Mouse (Mus musculus) limb, embryonic 13.5 days (tissue): ENCODE data around the gene Tesk2. TPM values are rescaled to one million over a fixed set of nuclear protein-coding genes. Genes with fewer than 3 reads are reported as not detected.
"Not testable (repeated sequence)": the region's sequence is repeated elsewhere in the genome, so short reads cannot be mapped to it uniquely, and the experiment has no call there.

ENCODE experiments used
- ATAC-seq: fragments of 200-750 bp; cut with Nextera tagmentation; 2 replicates; pipeline ENCODE4 v1.8.0; 2017; ENCODE audit warnings: low read depth, moderate number of reproducible peaks, moderate TSS enrichment; ENCODE audit not compliant: low FRiP score
- H3K27ac ChIP-seq: fragments of 300-500 bp; sonication (generic); 2 replicates; pipeline ENCODE4 v1.5.1; 2015; ENCODE audit warnings: inconsistent platforms, mild to moderate bottlenecking, moderate library complexity
- H3K27me3 ChIP-seq: fragments of 300-500 bp; sonication (generic); 2 replicates; pipeline ENCODE4 v1.6.1; 2015; ENCODE audit warnings: mild to moderate bottlenecking, inconsistent platforms
- H3K36me3 ChIP-seq: fragments of 300-500 bp; sonication (generic); 2 replicates; pipeline ENCODE4 v1.6.1; 2015; ENCODE audit warnings: inconsistent platforms, mild to moderate bottlenecking, moderate library complexity
- H3K4me1 ChIP-seq: fragments of 300-500 bp; sonication (generic); 2 replicates; pipeline ENCODE4 v1.6.1; 2015; ENCODE audit warnings: inconsistent platforms
- H3K4me2 ChIP-seq: fragments of 300-500 bp; sonication (generic); replicated peaks from 2 replicates; pipeline ENCODE4 v1.6.1; 2015; ENCODE audit warnings: inconsistent platforms, mild to moderate bottlenecking, moderate library complexity
- H3K4me3 ChIP-seq: fragments of 300-500 bp; sonication (generic); 2 replicates; pipeline ENCODE4 v1.5.1; 2015; ENCODE audit warnings: moderate library complexity, mild to moderate bottlenecking, inconsistent platforms
- H3K9ac ChIP-seq: fragments of 300-500 bp; sonication (generic); 2 replicates; pipeline ENCODE4 v1.6.1; 2015; ENCODE audit warnings: mild to moderate bottlenecking, inconsistent platforms
- H3K9me3 ChIP-seq: fragments of 300-500 bp; sonication (generic); 2 replicates; pipeline ENCODE4 v1.6.1; 2016; ENCODE audit warnings: inconsistent platforms
- WGBS: fragments of 180-500 bp; shearing (Covaris S2); methylation state at CpG from one replicate; pipeline ENCODE4 v1.1.7; 2015; 5-methylcytosine and 5-hydroxymethylcytosine counted together
- polyA plus RNA-seq: library from polyadenylated mRNA; unstranded; fragments of >200 nt; fragmentation: Nextera tagmentation; extraction: Ambion mirVana; gene quantifications from 2 replicates; pipeline ENCODE4 v1.2.1, GENCODE M21; 2015

The Tesk2 gene
- 10.9 and 11.4 TPM in 2 replicates for polyA plus RNA-seq

DNA sequence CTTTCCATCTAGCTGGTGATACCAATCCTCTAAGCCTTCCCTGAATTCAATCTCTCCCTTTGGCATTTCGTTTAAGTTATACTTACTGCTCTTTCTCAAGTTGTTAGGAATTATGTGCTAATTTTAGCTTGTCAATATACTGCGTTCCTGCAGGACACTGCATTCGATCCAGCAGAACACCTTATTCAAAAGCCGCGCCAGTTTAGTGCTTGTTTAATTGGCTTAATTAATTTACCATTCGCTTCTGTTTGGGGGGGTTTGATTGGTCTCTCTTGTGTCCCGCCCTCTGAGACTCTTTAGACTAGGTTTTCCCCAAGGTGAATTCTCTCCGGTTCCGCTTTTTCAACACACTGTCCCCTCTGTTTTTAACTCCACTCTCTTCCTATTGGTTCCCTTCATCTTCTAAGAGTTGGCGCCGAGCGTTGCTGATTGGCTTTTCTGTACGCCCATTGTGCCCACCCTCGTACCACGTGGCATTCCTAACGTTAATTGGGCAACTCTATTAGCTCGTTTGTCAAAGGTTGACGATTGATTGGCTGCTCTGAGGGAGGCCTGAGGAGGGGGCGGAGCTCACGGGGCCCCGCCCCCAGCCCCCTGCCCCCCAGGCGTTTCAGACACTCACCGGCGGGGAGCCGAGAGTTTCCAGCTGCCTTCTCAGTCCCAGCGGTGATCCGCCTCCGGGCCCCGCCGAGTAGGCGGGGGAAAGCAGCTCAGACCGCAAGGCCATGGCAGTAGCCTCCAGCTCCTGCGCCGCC lies at the start of gene Tesk2:
Tesk2 (plus strand) TSS at position 606 of the 755 bp plus-strand sequence.
- H3K4me1 ChIP-seq = peaks cover 16% of the 10 kb centered on the region
- no peaks in the 10 kb centered on the region for H3K9me3 ChIP-seq
- no peaks in the 10 kb centered on the region for H3K27me3 ChIP-seq
- WGBS = under 1% methylated on average over 34 of the region's 34 CpGs
- peak within 1 kb of the TSS; percentile 63 for H3K4me3 ChIP-seq
- ATAC-seq = peak; percentile 95
- peak within 1 kb of the TSS; percentile 81 for H3K4me2 ChIP-seq
- H3K36me3 ChIP-seq = peaks cover 5% of the 10 kb centered on the region; the same call in 1 of the 2 replicates
- H3K27ac ChIP-seq = peak within 1 kb of the TSS; percentile 72
- H3K9ac ChIP-seq = peak within 1 kb of the TSS; percentile 80

DNA sequence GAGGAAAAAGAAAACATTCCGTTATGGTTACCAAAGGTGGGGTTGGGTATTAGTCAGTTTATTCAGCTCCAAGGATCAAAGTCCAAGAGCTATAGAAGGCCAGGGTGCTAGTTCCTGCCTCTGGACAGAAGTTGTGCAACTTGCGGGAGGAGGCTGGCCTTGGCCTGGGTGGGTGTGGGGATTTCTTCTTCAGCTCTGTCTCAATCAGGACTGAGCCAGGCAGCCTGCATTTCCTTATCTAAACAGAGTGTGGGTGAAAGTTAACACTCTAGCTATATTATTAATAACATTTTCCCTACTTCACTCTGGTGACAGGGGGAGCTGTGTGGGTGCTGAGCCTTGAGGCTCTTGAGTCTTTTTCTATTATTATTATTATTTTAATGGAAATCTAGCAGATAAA lies 48.0 kb upstream of the Tesk2 start:
- whole genome bisulfite sequencing = 78% methylated on average over 2 of the region's 2 CpGs
- H3K36me3 ChIP-seq = no peaks in the 10 kb centered on the region
- H3K4me2 ChIP-seq = no peak overlapping the region
- ATAC-seq = no peak
- H3K9me3 ChIP-seq = no peaks in the 10 kb centered on the region
- H3K4me3 ChIP-seq = no peak overlapping the region
- H3K27me3 ChIP-seq = no peaks in the 10 kb centered on the region
- no peaks in the 10 kb centered on the region for H3K4me1 ChIP-seq
- H3K9ac ChIP-seq = no peak overlapping the region
- H3K27ac ChIP-seq = no peak overlapping the region

- H3K4me1 ChIP-seq, H3K36me3 ChIP-seq, H3K27ac ChIP-seq, H3K9ac ChIP-seq, ATAC-seq, H3K4me3 ChIP-seq, H3K4me2 ChIP-seq, H3K27me3 ChIP-seq, H3K9me3 ChIP-seq: not testable (repeated sequence)
- 88% methylated on average over 6 of the region's 6 CpGs for WGBS
Observed at GRCm38 (mm10) chr4:116674761-116675160, 46.0 kb upstream of the Tesk2 start.

DNA sequence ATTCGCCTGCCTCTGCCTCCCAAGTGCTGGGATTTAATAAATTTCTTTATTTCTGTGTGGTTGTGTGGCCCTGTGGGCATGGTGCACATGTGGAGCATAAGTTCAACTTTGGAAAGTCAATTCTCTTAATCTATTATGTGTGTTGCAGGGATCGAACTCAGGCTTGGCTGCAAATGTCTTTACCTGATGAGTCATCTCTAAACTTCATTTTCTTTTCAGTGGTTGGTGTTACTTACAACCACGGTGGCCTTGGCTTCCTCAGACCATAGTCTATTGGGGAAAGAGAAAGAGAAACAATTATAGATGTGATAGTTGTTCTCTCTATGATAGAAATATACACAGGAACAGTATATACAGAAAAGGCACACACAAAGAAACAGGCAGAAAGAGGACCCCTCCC lies 44.7 kb upstream of the Tesk2 start:
- Histone ChIP-seq H3K9ac (no peak overlapping the region), H3K27ac (no peak overlapping the region), H3K4me3 (no peak overlapping the region), H3K4me1 (no peaks in the 10 kb centered on the region), H3K9me3 (no peaks in the 10 kb centered on the region), H3K27me3 (no peaks in the 10 kb centered on the region), H3K4me2 (no peak overlapping the region), H3K36me3 (no peaks in the 10 kb centered on the region)
- ATAC-seq = no peak
- 84% methylated on average over 3 of the region's 3 CpGs for WGBS

DNA sequence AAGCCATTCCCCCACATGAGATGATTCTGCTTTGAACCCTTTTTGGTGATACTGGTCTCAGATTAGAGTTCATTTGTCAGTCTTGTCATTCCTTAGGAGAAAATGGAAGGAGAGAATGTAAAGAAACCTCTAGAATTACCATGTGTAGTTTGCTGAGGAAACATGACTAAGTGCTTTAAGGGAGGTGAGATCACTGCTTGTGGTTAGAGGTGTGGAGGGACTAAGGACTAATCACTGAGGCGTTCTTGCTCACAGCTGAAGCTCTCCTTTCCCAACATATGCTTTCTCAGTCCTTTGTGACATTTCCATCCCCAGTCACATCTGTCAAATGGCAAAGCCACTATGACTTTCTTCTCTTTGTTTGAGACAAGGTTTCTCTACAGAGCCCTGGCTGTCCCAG lies 42.9 kb upstream of the Tesk2 start:
- ATAC-seq = no peak
- WGBS = 76% methylated on average over 1 of the region's 1 CpGs
- no peaks in the 10 kb centered on the region for H3K36me3 ChIP-seq
- H3K27ac ChIP-seq = no peak overlapping the region
- H3K4me2 ChIP-seq = no peak overlapping the region
- no peaks in the 10 kb centered on the region for H3K27me3 ChIP-seq
- H3K4me3 ChIP-seq = no peak overlapping the region
- no peaks in the 10 kb centered on the region for H3K4me1 ChIP-seq
- no peaks in the 10 kb centered on the region for H3K9me3 ChIP-seq
- H3K9ac ChIP-seq = no peak overlapping the region

DNA sequence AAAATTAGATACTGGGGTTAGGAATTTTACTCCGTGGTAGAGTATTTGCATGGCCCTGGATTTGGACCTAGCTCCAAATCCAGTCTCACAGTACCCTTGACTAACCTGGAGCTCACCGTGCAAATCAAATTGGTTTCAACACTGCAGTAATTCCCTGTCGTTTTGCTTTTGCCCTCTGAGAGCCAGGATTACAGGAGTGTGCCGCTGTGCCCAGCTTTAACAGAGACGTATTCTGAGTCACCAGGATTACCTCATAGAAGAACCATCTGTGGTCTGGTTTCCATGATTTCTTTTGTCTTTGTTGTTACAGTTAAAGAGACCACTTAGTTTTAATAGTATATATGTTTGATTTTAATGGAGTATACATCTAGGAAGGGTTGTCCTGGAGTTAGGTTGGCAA lies 41.6 kb upstream of the Tesk2 start:
- H3K9ac ChIP-seq = no peak overlapping the region
- 63% methylated on average over 5 of the region's 5 CpGs for WGBS

DNA sequence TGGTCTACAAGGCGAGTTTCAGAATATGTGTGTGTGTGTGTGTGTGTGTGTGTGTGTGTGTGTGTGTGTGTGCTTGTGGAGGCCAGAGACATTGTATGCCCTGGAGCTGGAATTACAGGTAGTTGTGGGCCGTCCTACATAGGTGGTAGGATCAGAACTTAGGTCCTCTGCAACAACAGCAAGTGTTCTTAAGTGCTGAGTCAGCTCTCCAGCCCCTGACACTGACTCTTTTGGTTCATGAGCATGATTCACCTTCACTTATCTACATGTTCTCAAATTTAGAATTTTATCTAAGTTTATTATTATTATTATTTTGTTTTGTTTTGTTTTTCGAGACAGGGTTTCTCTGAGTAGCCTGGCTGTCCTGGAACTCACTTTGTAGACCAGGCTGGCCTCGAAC lies 40.2 kb upstream of the Tesk2 start:
- H3K4me2 ChIP-seq, H3K27ac ChIP-seq, H3K36me3 ChIP-seq, H3K9me3 ChIP-seq, H3K27me3 ChIP-seq, H3K4me3 ChIP-seq, H3K9ac ChIP-seq, H3K4me1 ChIP-seq, ATAC-seq: not testable (repeated sequence)
- 85% methylated on average over 4 of the region's 4 CpGs for WGBS

More for the DNA sequence above, 41.6 kb upstream of the Tesk2 start:
- no peak for ATAC-seq
- Histone ChIP-seq H3K4me1 (no peaks in the 10 kb centered on the region), H3K27me3 (no peaks in the 10 kb centered on the region), H3K36me3 (no peaks in the 10 kb centered on the region), H3K4me2 (no peak overlapping the region), H3K4me3 (no peak overlapping the region), H3K9me3 (no peaks in the 10 kb centered on the region), H3K27ac (no peak overlapping the region)

DNA sequence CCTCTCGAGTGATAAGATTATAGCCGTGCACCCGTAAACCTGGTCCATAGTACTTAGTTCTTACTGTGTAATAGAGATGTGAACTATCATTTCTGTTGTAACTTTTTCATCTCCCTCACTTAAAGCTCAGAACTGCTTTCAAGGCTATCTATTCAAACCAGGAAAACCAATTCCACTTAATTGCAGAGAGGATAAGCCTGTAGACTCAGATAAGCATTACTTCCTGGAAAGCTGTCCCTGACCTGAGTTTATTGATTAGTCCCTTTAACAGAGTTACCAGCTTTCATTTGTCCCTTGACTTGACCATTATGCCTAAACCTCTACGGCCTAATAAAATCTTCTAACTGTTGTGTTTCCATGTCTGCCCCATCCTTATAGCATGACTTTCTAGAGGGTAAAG lies 36.8 kb upstream of the Tesk2 start:
- H3K4me3 ChIP-seq = no peak overlapping the region
- no peak overlapping the region for H3K4me2 ChIP-seq
- peaks cover 14% of the 10 kb centered on the region for H3K36me3 ChIP-seq
- 90% methylated on average over 4 of the region's 4 CpGs for WGBS
- ATAC-seq = no peak
- H3K9ac ChIP-seq = no peak overlapping the region
- H3K27ac ChIP-seq = no peak overlapping the region
- peaks cover 20% of the 10 kb centered on the region for H3K4me1 ChIP-seq
- no peaks in the 10 kb centered on the region for H3K9me3 ChIP-seq
- no peaks in the 10 kb centered on the region for H3K27me3 ChIP-seq

DNA sequence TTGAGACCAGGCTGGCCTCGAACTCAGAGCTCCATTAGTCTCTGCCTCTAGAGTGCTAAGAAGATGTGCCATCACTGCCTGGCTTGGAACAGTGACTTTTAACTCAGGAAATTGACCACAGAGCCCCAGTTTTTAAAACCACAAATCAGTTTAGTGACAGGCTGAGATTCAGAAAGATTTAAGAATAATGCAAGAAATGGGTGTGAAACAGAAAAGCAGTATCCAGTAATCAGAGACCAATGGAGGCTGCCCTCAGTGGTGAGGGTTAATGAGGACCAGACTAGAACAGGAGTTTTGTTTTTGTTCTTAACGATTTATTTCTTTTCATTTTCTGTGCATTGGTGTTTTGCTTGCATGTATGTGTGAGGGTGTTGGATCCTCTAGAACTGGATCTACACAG lies 36.1 kb upstream of the Tesk2 start:
- H3K36me3 ChIP-seq = peaks cover 21% of the 10 kb centered on the region
- peak overlapping the region; percentile 70 for H3K4me3 ChIP-seq
- H3K4me2 ChIP-seq = peak overlapping the region; percentile 78
- peaks cover 20% of the 10 kb centered on the region for H3K4me1 ChIP-seq
- peak overlapping the region; percentile 98 for H3K27ac ChIP-seq
- H3K27me3 ChIP-seq = no peaks in the 10 kb centered on the region
- no peaks in the 10 kb centered on the region for H3K9me3 ChIP-seq
- peak overlapping the region; percentile 87; the same call in 1 of the 2 replicates for H3K9ac ChIP-seq
- 64% methylated on average over 2 of the region's 2 CpGs for WGBS
- no peak for ATAC-seq

DNA sequence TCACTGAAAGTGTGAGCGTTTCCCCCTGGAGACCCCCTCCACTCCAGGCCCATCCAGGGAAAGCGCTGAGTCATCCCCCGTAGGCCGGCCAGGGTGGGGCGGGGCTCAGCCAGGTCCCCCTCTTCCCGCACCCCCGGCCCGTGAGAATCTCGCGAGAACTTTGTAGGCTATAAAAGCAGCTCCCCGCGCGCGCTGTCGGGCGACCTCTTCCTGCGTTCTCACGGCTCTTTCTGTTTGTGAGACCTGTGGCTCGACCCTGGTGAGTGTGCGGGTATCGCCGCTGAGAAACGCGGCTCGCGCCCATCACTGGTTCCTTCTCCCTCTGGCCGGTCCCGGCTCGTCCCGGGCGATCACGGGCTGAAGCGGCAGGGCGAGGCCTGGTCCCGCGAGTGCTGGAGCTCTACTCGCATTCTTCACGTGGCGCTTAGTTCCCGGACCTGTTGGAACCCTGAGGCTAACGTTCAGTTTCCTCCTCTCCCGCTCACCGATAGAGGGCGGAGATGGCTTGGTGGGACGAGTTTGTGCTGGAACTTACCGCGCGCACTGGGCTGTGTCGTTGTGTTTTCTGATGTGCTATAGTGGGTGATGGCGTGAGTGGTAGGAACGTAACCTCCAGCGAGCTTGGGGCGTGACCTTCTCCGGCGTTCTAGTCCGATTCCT lies 35.2 kb upstream of the Tesk2 start, which contains the start of gene Prdx1:
Prdx1 (plus strand) TSS at position 143 of the 660 bp plus-strand sequence.
- Histone ChIP-seq H3K9ac (peak within 1 kb of the TSS; percentile 87), H3K4me1 (peaks cover 20% of the 10 kb centered on the region), H3K4me3 (peak within 1 kb of the TSS; percentile 70), H3K27ac (peak within 1 kb of the TSS; percentile 98), H3K4me2 (peak within 1 kb of the TSS; percentile 78), H3K27me3 (no peaks in the 10 kb centered on the region), H3K9me3 (no peaks in the 10 kb centered on the region), H3K36me3 (peaks cover 28% of the 10 kb centered on the region)
- WGBS = under 1% methylated on average over 56 of the region's 56 CpGs
- ATAC-seq = peak; percentile 98

DNA sequence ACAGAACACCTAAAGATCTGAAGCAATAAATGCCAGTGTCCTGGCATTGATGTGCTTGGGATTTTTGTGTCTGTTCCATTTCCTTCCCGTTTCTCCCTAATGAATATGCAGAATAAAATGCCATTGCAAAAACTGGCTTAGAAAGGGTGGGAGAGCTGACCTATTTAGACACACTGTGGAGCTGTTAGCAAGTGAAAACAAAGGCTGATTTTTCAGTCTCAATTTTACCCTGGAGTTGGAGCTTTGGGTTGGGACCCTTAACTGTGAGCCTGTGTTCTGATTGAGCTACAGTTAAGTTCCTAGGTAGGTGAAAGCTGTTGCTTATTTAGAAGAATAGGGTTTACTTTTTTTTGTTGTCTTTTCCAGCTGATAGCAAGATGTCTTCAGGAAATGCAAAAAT lies 33.7 kb upstream of the Tesk2 start:
- peaks cover 40% of the 10 kb centered on the region for H3K36me3 ChIP-seq
- 32% methylated on average over 1 of the region's 1 CpGs for WGBS
- ATAC-seq = no peak

DNA sequence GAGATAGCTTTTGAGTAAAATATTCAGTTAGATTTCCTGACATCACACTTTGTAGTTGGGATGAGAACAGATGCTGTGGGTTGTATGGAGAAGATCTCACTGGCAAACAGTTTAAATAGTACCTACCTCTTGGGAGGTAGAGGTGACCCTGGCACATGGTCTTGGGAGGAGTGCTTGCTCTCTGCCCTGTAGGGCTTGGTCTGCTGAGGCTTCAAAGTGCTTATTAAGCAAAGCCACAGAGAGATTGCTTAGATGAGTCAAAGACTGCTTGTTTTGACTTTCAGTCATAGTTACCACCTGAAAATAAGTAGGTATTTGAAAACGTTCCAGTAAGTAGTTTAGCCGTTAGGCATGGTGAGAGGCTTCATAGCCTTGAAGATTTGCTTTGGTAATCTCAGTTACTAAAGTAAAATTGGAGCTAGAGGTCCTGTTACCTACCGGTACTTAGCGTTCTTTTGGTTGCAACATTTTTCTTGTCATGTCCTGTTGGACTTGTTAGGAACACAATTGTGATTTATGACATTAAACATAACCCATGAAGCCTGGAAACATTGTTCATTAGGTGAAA lies 31.4 kb upstream of the Tesk2 start:
- Histone ChIP-seq H3K36me3 (peaks cover 64% of the 10 kb centered on the region), H3K9me3 (no peaks in the 10 kb centered on the region)
- no peak for ATAC-seq

More for the DNA sequence above, 33.7 kb upstream of the Tesk2 start:
- H3K27me3 ChIP-seq = no peaks in the 10 kb centered on the region
- peak overlapping the region; percentile 87 for H3K9ac ChIP-seq
- H3K9me3 ChIP-seq = no peaks in the 10 kb centered on the region
- H3K27ac ChIP-seq = no peak overlapping the region
- H3K4me3 ChIP-seq = peak overlapping the region; percentile 70
- H3K4me2 ChIP-seq = peak overlapping the region; percentile 78
- H3K4me1 ChIP-seq = peaks cover 20% of the 10 kb centered on the region

More for the DNA sequence above, 31.4 kb upstream of the Tesk2 start:
- Histone ChIP-seq H3K4me1 (peaks cover 20% of the 10 kb centered on the region), H3K27ac (no peak overlapping the region), H3K27me3 (no peaks in the 10 kb centered on the region), H3K4me2 (no peak overlapping the region), H3K9ac (no peak overlapping the region), H3K4me3 (no peak overlapping the region)
- 91% methylated on average over 4 of the region's 4 CpGs for WGBS
